Mouse (Mus musculus) embryo, embryonic 9.5 days (tissue): ENCODE results near the gene Naif1.

ENCODE experiments used
- DNase-seq: peaks from one replicate; pipeline ENCODE4 v3.0.0-alpha.2; 2017; ENCODE audit errors: extremely low spot score

The Naif1 gene

DNA sequence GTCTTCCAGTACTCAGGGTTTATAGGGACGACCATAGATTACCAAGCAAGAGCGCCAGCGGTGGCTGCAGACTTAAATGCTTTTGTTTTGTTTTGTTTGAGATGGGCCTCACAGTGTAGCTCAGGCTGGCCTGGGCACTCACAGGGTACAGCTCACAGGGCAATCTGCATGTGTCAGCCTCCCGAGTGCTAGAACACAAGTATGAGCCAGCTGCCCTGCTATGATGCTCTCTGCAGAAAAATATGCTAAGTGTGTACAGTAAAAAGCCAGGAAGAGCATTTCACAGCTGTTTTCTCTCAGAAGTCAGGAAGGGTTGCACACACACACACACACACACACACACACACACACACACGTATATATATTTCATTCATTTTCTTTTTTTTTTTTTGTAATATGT, 50.2 kb downstream of the Naif1 start:
- DNase-seq, result no peak

DNA sequence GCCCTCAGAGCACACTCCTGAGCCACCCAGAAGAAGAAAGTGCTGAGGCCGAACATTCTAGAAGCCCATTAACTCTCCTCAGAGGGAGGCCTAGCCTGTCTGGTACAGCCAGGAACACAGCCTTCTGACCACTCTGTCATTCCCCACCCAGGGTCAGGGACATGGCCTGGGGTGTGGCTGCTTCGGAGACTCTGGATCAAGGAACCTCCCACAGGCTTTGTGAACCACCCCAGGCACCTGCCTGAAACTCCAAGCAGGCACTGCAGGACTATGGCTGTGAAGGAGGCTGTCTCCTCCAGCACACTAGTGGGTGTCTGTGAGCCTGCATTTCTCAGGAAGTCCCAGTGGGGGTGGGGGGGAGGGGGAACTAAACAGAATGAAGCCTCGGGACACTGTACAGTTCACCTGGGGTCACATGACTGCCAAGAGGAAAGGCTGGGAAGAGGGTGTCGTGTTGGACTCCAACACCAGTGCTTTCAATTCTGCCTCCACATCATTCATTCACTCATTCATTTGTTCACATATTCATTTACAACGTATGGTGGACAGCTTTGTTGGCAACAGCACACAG, 51.6 kb downstream of the Naif1 start:
- no peak for DNase-seq

DNA sequence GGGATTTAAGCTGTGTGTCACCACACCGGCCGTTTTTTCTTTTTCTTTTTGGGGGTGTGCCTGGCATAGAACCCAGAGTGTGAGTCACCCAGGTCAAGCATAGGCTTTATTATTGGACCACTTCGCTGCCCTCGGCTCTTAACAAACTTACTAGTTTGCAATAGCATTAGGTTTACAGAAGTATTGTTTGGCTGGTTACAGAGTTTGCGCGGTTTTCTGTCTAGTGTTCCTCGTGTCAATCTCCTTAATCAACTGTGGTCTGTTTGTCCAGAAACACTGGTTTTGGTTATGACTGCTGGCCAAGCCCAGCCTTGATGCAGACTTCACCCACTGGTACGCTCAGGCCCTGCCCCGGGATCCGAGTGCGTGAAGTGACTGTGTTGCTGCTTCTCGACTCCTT, 52.6 kb downstream of the Naif1 start:
- DNase-seq, result no peak

DNA sequence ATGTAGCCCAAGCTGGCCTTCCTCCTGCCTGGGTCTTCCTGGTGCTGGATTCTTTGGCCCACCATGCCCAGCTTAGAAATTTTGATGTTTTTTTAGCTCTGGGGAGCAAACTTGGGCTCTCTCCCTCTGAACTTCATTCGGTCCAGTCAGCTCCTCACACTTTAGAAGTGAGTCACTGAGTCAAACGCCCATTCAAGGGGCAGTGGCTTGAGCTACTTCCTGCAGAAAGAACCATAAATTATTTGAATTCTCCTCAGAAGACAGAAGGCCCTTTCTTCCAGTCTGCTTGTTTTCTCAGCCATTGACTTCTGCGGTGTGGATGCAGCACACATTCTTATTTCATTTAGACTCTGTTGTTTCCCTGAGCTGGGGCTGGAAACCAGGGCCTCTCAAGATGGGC, 53.3 kb downstream of the Naif1 start:
- no peak for DNase-seq

DNA sequence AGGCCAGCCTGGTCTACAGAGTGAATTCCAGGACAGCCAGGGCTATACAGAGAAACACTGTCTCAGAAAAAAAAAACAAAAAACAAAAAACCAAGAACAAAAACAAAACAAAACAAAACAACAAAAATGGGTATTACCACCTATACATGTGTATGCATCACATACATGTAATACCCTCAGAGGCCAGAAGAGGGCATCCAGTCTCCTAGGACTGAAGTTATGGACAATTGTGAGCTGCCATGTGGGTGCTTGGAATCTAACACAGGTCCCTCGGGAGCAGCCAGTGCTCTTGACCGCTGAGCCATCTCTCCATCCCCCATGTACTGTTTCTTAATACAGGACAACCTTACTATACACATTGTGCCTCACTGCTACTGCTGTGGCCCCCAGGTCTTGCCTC, 55.3 kb downstream of the Naif1 start:
- no peak for DNase-seq
